Mouse (Mus musculus): ENCODE data around the gene C730034F03Rik.

Gene C730034F03Rik

GRCm38 (mm10) chr15:89431806-89432205, 2.4 kb downstream of the C730034F03Rik start:
- in situ Hi-C loops (cut with MboI, MseI), result no loop called here

GRCm38 (mm10) chr15:89432946-89433345, 3.6 kb downstream of the C730034F03Rik start:
- in situ Hi-C loops (cut with MboI, MseI), result no loop called here

GRCm38 (mm10) chr15:89434136-89434535, 4.7 kb downstream of the C730034F03Rik start:
- in situ Hi-C loops (cut with MboI, MseI), result no loop called here

GRCm38 (mm10) chr15:89435878-89436277, 6.5 kb downstream of the C730034F03Rik start:
- in situ Hi-C loops (cut with MboI, MseI), result no loop called here

GRCm38 (mm10) chr15:89442486-89443070, 13.2 kb downstream of the C730034F03Rik start:
- in situ Hi-C loops (cut with MboI, MseI), result no loop called here

GRCm38 (mm10) chr15:89452906-89453864, 23.8 kb downstream of the C730034F03Rik start:
- in situ Hi-C loops (cut with MboI, MseI), result no loop called here

- in situ Hi-C loops (cut with MboI, MseI), result no loop called here
Measured at GRCm38 (mm10) chr15:89453865-89454478, 24.6 kb downstream of the C730034F03Rik start, which contains the start of gene Mapk8ip2. Gene Mapk8ip2, plus strand, starts transcription at chr15:89453913.

GRCm38 (mm10) chr15:89454857-89455256, 25.5 kb downstream of the C730034F03Rik start:
- in situ Hi-C loops (cut with MboI, MseI), result no loop called here

- in situ Hi-C loops (cut with MboI, MseI), result no loop called here
Measured at GRCm38 (mm10) chr15:89455642-89456041, 26.3 kb downstream of the C730034F03Rik start.

- in situ Hi-C loops (cut with MboI, MseI), result no loop called here
Measured at GRCm38 (mm10) chr15:89458942-89459341, 29.6 kb downstream of the C730034F03Rik start.

GRCm38 (mm10) chr15:89459821-89460220, 30.4 kb downstream of the C730034F03Rik start:
- in situ Hi-C loops (cut with MboI, MseI), result no loop called here

GRCm38 (mm10) chr15:89460298-89460697, 30.9 kb downstream of the C730034F03Rik start:
- in situ Hi-C loops (cut with MboI, MseI), result no loop called here

GRCm38 (mm10) chr15:89461321-89461720, 31.9 kb downstream of the C730034F03Rik start:
- in situ Hi-C loops (cut with MboI, MseI), result no loop called here

GRCm38 (mm10) chr15:89462176-89462575, 32.8 kb downstream of the C730034F03Rik start:
- in situ Hi-C loops (cut with MboI, MseI), result no loop called here

- in situ Hi-C loops (cut with MboI, MseI), result no loop called here
Measured at GRCm38 (mm10) chr15:89463334-89464235, 34.2 kb downstream of the C730034F03Rik start.

GRCm38 (mm10) chr15:89465052-89465451, 35.7 kb downstream of the C730034F03Rik start:
- in situ Hi-C loops (cut with MboI, MseI), result no loop called here

- in situ Hi-C loops (cut with MboI, MseI), result no loop called here
Measured at GRCm38 (mm10) chr15:89468577-89468976, 39.2 kb downstream of the C730034F03Rik start.

GRCm38 (mm10) chr15:89471476-89471875, 42.1 kb downstream of the C730034F03Rik start:
- in situ Hi-C loops (cut with MboI, MseI), result no loop called here

- in situ Hi-C loops (cut with MboI, MseI), result no loop called here
Measured at GRCm38 (mm10) chr15:89473370-89473769, 44.0 kb downstream of the C730034F03Rik start.

GRCm38 (mm10) chr15:89473921-89474320, 44.5 kb downstream of the C730034F03Rik start:
- in situ Hi-C loops (cut with MboI, MseI), result no loop called here
